Mouse (Mus musculus): ENCODE data around the gene Aco2.

- TF ChIP-seq EP300 (IDR thresholded peaks at IDR 0.05; ENCODE audit: low read depth), result no peak
- no peak for TF ChIP-seq CTCF (IDR thresholded peaks at IDR 0.05; ENCODE audit: low read depth)
Measured at GRCm38 (mm10) chr15:81933986-81934385, 61.9 kb downstream of the Aco2 start.

All from liver, embryonic 14.5 days (tissue).